Mouse (Mus musculus) midbrain, embryonic 14.5 days (tissue): ENCODE measurements around the gene Trpv5. TPM values are rescaled to one million over a fixed set of nuclear protein-coding genes. Genes with fewer than 3 reads are reported as not detected.

Source experiments
- ATAC-seq: fragments of 200-750 bp; cut with Nextera tagmentation; 2 replicates; pipeline ENCODE4 v1.8.0; 2017; ENCODE audit warnings: moderate number of reproducible peaks, moderate library complexity; ENCODE audit not compliant: low FRiP score, low TSS enrichment
- DNase-seq: peaks from one replicate; pipeline ENCODE4 v3.0.0-alpha.2; 2015
- H3K27ac ChIP-seq: fragments of 300-500 bp; sonication (generic); replicated peaks from 2 replicates; pipeline ENCODE4 v1.5.1; 2014; ENCODE audit warnings: mild to moderate bottlenecking, low read depth, low read length, moderate library complexity
- H3K27me3 ChIP-seq: fragments of 300-500 bp; sonication (generic); 2 replicates; pipeline ENCODE4 v1.6.1; 2014; ENCODE audit warnings: low read length, control low read depth, mixed read lengths; ENCODE audit not compliant: control insufficient read depth, insufficient read depth
- H3K36me3 ChIP-seq: fragments of 300-500 bp; sonication (generic); 2 replicates; pipeline ENCODE4 v1.6.1; 2014; ENCODE audit warnings: low read length, control low read depth; ENCODE audit not compliant: control insufficient read depth, insufficient read depth
- H3K4me1 ChIP-seq: fragments of 300-500 bp; sonication (generic); 2 replicates; pipeline ENCODE4 v1.6.1; 2014; ENCODE audit warnings: mild to moderate bottlenecking, antibody characterized with exemption, low read length, control low read depth; ENCODE audit not compliant: control insufficient read depth, insufficient read depth
- H3K4me2 ChIP-seq: fragments of 300-500 bp; sonication (generic); 2 replicates; pipeline ENCODE4 v1.6.1; 2014; ENCODE audit warnings: mild to moderate bottlenecking, low read length, moderate library complexity
- H3K4me3 ChIP-seq: fragments of 300-500 bp; sonication (generic); replicated peaks from 2 replicates; pipeline ENCODE4 v1.5.1; 2014; ENCODE audit warnings: low read depth, low read length
- H3K9ac ChIP-seq: fragments of 300-500 bp; sonication (generic); replicated peaks from 2 replicates; pipeline ENCODE4 v1.6.1; 2014; ENCODE audit warnings: mild to moderate bottlenecking, low read length, moderate library complexity
- H3K9me3 ChIP-seq: fragments of 300-500 bp; sonication (generic); 2 replicates; pipeline ENCODE4 v1.6.1; 2016; ENCODE audit warnings: low read length, control low read depth, mixed read lengths; ENCODE audit not compliant: control insufficient read depth
- WGBS: fragments of 180-500 bp; shearing (Covaris S2); extraction: QIAGEN DNeasy Blood & Tissue Kit; methylation state at CpG from one replicate; pipeline ENCODE4 v1.1.7; 2014; 5-methylcytosine and 5-hydroxymethylcytosine counted together
- polyA plus RNA-seq: library from polyadenylated mRNA; unstranded; fragments of >200 nt; fragmentation: Nextera tagmentation; extraction: Ambion mirVana; gene quantifications from 2 replicates; pipeline ENCODE4 v1.2.1, GENCODE M21; 2014

Trpv5 gene
- polyA plus RNA-seq, 1 experiment from 2014 or later, result not detected

DNA sequence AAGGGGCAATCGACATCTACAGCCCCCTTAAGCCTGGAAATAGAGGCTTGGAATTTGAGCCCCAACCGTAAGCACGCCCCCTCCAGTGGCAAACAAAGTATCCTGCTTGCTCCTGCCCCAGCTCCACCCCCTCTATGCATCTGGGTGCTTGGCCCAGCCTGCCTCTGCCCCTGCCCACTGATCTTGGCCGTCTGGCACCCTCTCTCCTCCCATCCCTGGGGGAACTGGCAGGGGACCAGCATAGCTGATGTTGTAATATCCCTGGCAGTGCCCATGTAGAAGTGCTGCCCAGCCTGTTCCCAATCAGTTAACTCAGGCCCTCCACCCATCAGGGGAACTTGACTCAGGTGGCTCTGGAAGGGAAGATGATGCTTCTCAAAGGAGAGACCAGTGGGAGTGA is 74.4 kb downstream of the Trpv5 start:
- H3K4me1 ChIP-seq, result peaks cover 20% of the 10 kb centered on the region
- peak overlapping the region; percentile 92; the same call in 1 of the 2 replicates for H3K27ac ChIP-seq
- peak overlapping the region; percentile 91 for H3K4me2 ChIP-seq
- no peak for ATAC-seq
- DNase-seq, result peak; percentile 35
- peak overlapping the region; percentile 73 for H3K4me3 ChIP-seq
- 10% methylated on average over 4 of the region's 4 CpGs for WGBS
- no peaks in the 10 kb centered on the region for H3K27me3 ChIP-seq
- H3K36me3 ChIP-seq, result no peaks in the 10 kb centered on the region
- peak overlapping the region; percentile 90 for H3K9ac ChIP-seq
- H3K9me3 ChIP-seq, result no peaks in the 10 kb centered on the region

DNA sequence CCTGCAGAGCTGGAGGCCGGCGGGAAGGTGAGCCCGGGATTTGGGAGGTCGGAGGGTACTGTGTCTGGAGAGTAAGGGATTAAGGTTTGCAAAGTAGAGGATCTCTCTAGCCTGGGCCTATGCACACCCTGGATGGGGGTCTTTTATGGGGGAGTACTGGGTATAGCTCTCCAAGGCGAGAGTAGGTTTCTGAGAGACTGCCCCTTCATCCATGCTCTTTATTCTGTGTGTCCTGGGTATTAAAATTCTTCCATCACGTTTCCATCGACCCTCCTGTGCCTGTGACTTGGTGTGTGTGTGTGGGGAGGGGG is 74.8 kb downstream of the Trpv5 start:
- Histone ChIP-seq H3K9ac (peak overlapping the region; percentile 90), H3K4me3 (peak overlapping the region; percentile 73), H3K9me3 (no peaks in the 10 kb centered on the region), H3K27ac (peak overlapping the region; percentile 92), H3K27me3 (no peaks in the 10 kb centered on the region), H3K4me2 (peak overlapping the region; percentile 91), H3K36me3 (no peaks in the 10 kb centered on the region), H3K4me1 (peaks cover 20% of the 10 kb centered on the region)
- ATAC-seq, result peak; percentile 38
- 0% methylated on average over 7 of the region's 7 CpGs for WGBS
- DNase-seq, result no peak

DNA sequence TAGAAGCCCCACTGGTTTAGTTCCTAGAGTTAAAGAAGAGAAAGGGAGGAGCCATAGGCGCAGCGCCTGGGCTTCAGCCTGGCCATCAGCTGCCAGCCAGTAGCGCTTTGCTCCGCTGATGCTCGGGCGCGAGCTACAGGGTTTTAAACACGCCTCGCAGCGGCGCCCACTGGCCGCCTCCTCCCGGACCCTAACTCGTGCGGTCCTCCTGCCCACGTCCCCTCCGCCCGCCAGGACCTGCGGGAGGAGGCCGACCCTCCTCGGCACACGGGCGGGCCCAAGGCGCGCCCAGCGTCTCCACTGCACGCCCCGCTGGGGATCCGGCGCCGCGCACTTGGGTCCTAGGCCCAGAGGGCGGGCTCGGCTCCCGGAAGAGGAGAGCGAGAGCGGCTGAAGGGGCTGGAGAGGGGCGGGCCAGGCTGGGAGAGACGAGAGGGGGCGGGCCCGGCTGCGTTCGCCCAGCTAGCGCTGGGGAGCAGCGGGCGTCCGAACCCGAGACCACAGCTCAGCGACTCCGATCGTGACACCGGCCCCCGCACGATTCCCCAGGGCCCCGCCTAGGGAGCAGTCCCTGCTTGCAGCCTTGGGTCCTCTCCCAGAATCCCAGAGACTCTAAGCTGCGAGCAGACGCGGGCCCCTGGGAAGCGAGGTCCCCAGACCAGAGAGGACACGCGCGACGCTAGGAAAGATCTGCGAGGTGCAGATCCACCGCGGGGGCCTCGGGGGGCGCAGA is 75.3 kb downstream of the Trpv5 start, which contains the start of gene Ephb6:
Ephb6 (plus strand) TSS at position 422 of the 733 bp plus-strand sequence.
- H3K4me3 ChIP-seq, result peak within 1 kb of the TSS; percentile 73
- peaks cover 20% of the 10 kb centered on the region for H3K4me1 ChIP-seq
- peak within 1 kb of the TSS; percentile 91 for H3K4me2 ChIP-seq
- ATAC-seq (peak; percentile 91), DNase-seq (peak; percentile 90)
- peak within 1 kb of the TSS; percentile 90 for H3K9ac ChIP-seq
- WGBS, result under 1% methylated on average over 68 of the region's 68 CpGs
- no peaks in the 10 kb centered on the region for H3K27me3 ChIP-seq
- peak within 1 kb of the TSS; percentile 92 for H3K27ac ChIP-seq
- H3K36me3 ChIP-seq, result no peaks in the 10 kb centered on the region
- no peaks in the 10 kb centered on the region for H3K9me3 ChIP-seq

DNA sequence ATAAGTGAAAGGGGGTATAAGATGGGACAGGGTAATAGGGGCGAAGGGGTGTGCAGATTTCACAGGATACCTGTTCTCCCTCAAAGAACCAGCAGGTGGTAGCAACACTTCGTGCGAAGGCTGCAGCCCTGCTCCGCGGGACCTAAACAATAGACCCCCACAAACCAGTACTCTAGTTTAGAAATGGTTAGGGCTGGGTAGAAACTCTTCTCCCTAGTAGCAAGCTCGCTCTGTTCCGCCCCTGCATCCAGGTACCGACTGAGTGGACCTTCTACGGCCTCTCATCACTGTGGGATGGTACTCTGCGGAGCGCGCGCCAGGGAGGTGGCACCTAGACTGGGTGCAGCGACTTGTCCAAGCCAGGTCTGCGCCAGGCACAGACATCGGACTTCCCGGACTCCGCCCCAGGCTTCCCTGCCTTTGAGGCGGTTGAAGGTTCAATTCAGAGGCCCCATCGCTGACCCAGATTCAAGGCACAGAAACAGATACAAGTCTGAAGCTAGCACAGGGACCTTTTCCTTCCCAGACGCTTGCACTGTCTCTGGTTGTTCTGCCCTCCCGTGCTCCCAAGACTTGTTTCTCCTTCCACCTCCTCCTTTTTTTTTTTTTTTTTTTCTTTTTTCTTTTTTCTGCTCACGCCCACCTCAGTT is 76.0 kb downstream of the Trpv5 start:
- WGBS, result under 1% methylated on average over 23 of the region's 23 CpGs
- H3K4me1 ChIP-seq, result peaks cover 20% of the 10 kb centered on the region
- no peaks in the 10 kb centered on the region for H3K36me3 ChIP-seq
- ATAC-seq (peak; percentile 77), DNase-seq (peak; percentile 91)
- peak overlapping the region; percentile 91 for H3K4me2 ChIP-seq
- no peaks in the 10 kb centered on the region for H3K9me3 ChIP-seq
- peak overlapping the region; percentile 92 for H3K27ac ChIP-seq
- peak overlapping the region; percentile 90 for H3K9ac ChIP-seq
- H3K4me3 ChIP-seq, result peak overlapping the region; percentile 73
- no peaks in the 10 kb centered on the region for H3K27me3 ChIP-seq

Other genes starting within 250 kb of the Trpv5 start
- not detected in 2 replicates for gene Gm10334, start 234.6 kb downstream of the Trpv5 start, polyA plus RNA-seq
- gene Prss1, start 221.8 kb downstream of the Trpv5 start, polyA plus RNA-seq, result not detected in 2 replicates
- gene Prss2, start 159.0 kb downstream of the Trpv5 start, polyA plus RNA-seq, result not detected in 2 replicates
- gene Ephb6, start 75.3 kb downstream of the Trpv5 start, polyA plus RNA-seq, result 36.3 and 38.5 TPM in 2 replicates
- gene Trpv6, start 44.4 kb downstream of the Trpv5 start, polyA plus RNA-seq, result 1.2 and 1.7 TPM in 2 replicates
- gene Llcfc1, start 3.7 kb upstream of the Trpv5 start, polyA plus RNA-seq, result not detected in 2 replicates
- 0.72 TPM in 1 of 2 replicates, not detected in the other for gene Kel, start 23.6 kb upstream of the Trpv5 start, polyA plus RNA-seq
- not detected in 2 replicates for gene Olfr459, start 94.4 kb upstream of the Trpv5 start, polyA plus RNA-seq
- not detected in 2 replicates for gene Pip, start 166.8 kb upstream of the Trpv5 start, polyA plus RNA-seq
- gene Sval2, start 172.2 kb upstream of the Trpv5 start, polyA plus RNA-seq, result not detected in 2 replicates